Mouse (Mus musculus): Measurements from ENCODE around the gene Pde12.
A peak's percentile ranks its signal among the peaks of the same experiment; 100 is the strongest.
"Not testable (repeated sequence)": the region's sequence is repeated elsewhere in the genome, so short reads cannot be mapped to it uniquely, and the experiment has no call there.

Gene Pde12

GRCm38 (mm10) chr14:26669292-26670073, at the start of gene Pde12:
Pde12 (minus strand) TSS chr14:26669883.
- peak; percentile 88 to 94 for DNase-seq (ENCODE audit: low spot score in 2 of 2)

GRCm38 (mm10) chr14:26705246-26705645, 35.6 kb upstream of the Pde12 start:
- DNase-seq (ENCODE audit: low spot score in 2 of 2), result not testable (repeated sequence)

- no peak for DNase-seq (ENCODE audit: low spot score in 2 of 2)
These were observed 28.2 kb upstream of the Pde12 start for GRCm38 (mm10) chr14:26697912-26698311.

- no peak for DNase-seq (ENCODE audit: low spot score in 2 of 2)
These were observed 23.3 kb upstream of the Pde12 start, which contains the start of gene Dnah12 for GRCm38 (mm10) chr14:26692974-26693373. Dnah12 (plus strand) TSS chr14:26693274.

GRCm38 (mm10) chr14:26691363-26691762, 21.7 kb upstream of the Pde12 start:
- no peak for DNase-seq (ENCODE audit: low spot score in 2 of 2)

GRCm38 (mm10) chr14:26690727-26691126, 21.0 kb upstream of the Pde12 start:
- no peak for DNase-seq (ENCODE audit: low spot score in 2 of 2)

GRCm38 (mm10) chr14:26675791-26676190, 6.1 kb upstream of the Pde12 start:
- no peak for DNase-seq (ENCODE audit: low spot score in 2 of 2)

GRCm38 (mm10) chr14:26675371-26675770, 5.7 kb upstream of the Pde12 start:
- DNase-seq (ENCODE audit: low spot score in 2 of 2), result peak in 1 of 2 experiments; percentile 31

- DNase-seq (ENCODE audit: low spot score in 2 of 2), result not testable (repeated sequence)
These were observed 4.9 kb upstream of the Pde12 start for GRCm38 (mm10) chr14:26674476-26675169.

GRCm38 (mm10) chr14:26671870-26672615, 2.4 kb upstream of the Pde12 start:
- not testable (repeated sequence) for DNase-seq (ENCODE audit: low spot score in 2 of 2)

GRCm38 (mm10) chr14:26670964-26671363, 1.3 kb upstream of the Pde12 start:
- no peak for DNase-seq (ENCODE audit: low spot score in 2 of 2)

GRCm38 (mm10) chr14:26668371-26669291, 1.1 kb downstream of the Pde12 start:
- peak; percentile 57 to 65 for DNase-seq (ENCODE audit: low spot score in 2 of 2)

- no peak for DNase-seq (ENCODE audit: low spot score in 2 of 2)
These were observed 1.7 kb downstream of the Pde12 start for GRCm38 (mm10) chr14:26667991-26668370.

GRCm38 (mm10) chr14:26663851-26664250, 5.8 kb downstream of the Pde12 start:
- DNase-seq (ENCODE audit: low spot score in 2 of 2), result no peak

- no peak for DNase-seq (ENCODE audit: low spot score in 2 of 2)
These were observed 7.2 kb downstream of the Pde12 start for GRCm38 (mm10) chr14:26662488-26662887.

- no peak for DNase-seq (ENCODE audit: low spot score in 2 of 2)
These were observed 7.7 kb downstream of the Pde12 start for GRCm38 (mm10) chr14:26662016-26662415.

- no peak for DNase-seq (ENCODE audit: low spot score in 2 of 2)
These were observed 9.4 kb downstream of the Pde12 start for GRCm38 (mm10) chr14:26660233-26660632.

- no peak for DNase-seq (ENCODE audit: low spot score in 2 of 2)
These were observed 11.5 kb downstream of the Pde12 start for GRCm38 (mm10) chr14:26658178-26658577.

GRCm38 (mm10) chr14:26651901-26652300, 17.8 kb downstream of the Pde12 start:
- no peak for DNase-seq (ENCODE audit: low spot score in 2 of 2)

- no peak for DNase-seq (ENCODE audit: low spot score in 2 of 2)
These were observed 21.9 kb downstream of the Pde12 start for GRCm38 (mm10) chr14:26647811-26648210.

GRCm38 (mm10) chr14:26645989-26646650, 23.6 kb downstream of the Pde12 start:
- DNase-seq (ENCODE audit: low spot score in 2 of 2), result peak; percentile 61 to 69
